Mouse (Mus musculus): ENCODE results near the gene Rcsd1.
A peak's percentile ranks its signal among the peaks of the same experiment; 100 is the strongest.

Rcsd1 gene

DNA sequence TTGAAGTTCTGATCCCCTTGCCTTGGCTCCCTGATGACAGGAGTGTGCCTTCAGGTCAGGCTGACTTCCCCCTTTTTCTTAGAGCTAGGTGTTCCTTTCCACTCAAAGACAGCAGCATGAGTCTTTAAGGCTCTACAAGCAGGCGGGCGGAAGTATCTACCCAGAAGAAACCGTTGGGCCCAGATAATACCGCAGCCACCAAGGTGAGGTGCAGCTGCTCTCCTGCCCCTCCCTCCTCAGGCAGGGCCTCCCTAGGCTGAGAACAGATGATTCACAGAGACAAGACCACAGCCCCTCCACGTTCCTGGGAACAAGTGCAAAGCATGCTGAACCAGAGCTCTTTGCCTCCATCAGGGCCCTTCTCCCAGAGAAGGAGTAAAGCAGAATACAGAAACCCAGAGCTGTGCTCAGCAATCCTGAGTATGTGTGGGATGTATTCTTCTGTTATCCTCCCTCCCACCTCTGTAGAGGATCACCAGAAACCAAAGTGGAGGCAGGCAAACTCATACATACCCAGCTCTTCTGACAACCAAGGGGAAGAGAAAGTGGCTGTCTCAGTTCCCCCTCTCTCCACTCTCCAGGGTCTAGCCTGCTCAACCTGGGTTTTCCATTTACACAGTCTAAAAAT is at the start of gene Rcsd1:
Gene Rcsd1, minus strand, starts transcription at position 129 of the 628 bp plus-strand sequence.
- no peak for DNase-seq (ENCODE audit: low spot score)

GRCm38 (mm10) chr1:165755194-165755593 is 45.6 kb upstream of the Rcsd1 start:
- DNase-seq (ENCODE audit: low spot score): no peak

DNA sequence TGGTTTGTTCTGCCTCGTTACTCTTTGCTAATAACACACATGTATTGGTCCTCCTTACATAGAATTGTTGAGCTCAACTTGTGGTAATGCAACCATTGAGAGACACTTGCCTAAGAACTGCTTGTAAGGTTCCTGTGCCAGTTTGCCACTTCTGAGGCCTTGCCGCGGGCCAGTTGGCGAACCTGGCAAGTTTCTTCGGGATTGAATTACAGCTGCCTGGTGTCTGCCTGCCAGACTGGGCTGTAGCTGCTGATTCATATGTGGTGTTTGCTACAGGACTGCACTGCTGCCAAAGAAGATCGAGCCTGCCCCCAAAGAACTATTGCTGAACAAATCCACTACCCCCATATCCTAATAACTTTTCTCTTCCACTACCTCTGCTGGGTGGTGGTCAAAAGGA is 44.6 kb upstream of the Rcsd1 start:
- DNase-seq (ENCODE audit: low spot score): no peak

DNA sequence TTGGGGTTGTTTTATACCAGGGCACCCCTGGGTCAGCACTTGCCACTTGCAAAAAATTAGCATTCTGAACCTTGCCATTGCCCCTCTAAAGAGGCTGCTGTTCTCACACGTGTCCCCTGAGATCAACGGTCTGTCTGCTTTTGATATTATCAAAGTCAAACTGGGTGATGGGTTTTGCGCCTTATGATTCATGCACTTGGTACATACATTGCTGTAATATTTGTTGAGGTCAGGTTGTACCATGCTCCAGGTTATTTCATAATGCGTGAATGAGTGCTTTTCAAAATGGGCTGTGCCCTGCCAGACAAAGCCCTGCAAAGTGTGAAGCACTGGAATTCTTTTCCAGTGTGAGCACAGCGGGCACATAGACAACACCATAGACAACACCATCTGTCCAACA is 42.3 kb upstream of the Rcsd1 start:
- DNase-seq (ENCODE audit: low spot score): no peak

DNA sequence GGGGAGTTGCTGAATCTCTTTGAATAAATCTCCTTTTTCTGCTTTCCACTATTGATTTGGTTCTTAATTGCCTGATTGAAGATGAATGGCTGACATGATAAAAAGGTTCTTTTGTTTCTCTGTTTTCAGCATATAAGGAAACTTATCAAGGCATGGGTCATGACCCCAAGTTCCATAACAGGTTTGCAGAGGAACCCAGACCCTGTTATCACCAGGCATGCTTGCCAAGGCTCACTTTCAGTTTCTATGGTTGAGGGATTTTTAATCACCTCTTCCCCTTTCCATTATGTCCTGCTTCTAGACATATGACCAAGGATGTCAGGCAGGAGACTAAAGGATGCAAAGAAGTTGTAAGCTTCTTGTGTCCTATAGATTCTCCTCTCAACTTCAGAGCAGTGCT is 41.6 kb upstream of the Rcsd1 start:
- no peak for DNase-seq (ENCODE audit: low spot score)

DNA sequence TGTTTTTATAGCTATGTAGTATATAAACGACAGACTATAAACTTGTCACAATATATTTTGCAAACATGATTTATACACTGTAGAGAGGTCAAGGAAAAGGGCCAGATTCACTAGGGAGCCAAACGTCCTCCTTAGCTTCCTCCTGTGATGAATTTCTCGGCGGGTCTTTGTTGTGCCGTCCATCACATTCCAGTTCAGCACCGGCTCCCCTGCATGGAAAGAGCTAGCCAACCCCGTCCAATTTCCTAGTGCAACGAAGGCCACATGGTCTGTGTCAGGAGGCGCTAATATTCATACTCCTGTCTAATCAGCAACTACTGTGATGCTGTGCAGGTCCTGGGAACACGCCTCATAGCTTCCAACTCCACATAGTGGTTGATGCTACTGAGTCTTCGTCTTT is 38.5 kb upstream of the Rcsd1 start:
- DNase-seq (ENCODE audit: low spot score): no peak

DNA sequence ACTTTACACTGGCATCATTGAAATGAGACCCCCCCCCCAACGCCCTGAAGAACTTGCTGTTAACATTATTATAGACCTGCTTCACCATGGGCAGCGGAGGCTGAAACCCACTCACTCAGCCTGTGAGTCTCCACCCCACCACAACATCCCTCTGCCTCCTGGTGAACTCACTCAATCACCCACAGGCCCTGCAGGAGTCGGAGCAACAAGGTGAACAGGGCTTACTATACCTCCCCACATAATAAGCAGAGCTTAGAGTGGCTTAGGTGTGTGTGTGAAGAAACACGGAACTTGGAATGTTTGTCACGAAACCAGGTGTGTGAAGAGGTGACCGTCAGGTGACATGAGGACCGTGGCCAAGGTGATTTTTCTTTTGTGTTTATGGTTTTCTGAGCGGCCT is 32.4 kb upstream of the Rcsd1 start:
- no peak for DNase-seq (ENCODE audit: low spot score)

DNA sequence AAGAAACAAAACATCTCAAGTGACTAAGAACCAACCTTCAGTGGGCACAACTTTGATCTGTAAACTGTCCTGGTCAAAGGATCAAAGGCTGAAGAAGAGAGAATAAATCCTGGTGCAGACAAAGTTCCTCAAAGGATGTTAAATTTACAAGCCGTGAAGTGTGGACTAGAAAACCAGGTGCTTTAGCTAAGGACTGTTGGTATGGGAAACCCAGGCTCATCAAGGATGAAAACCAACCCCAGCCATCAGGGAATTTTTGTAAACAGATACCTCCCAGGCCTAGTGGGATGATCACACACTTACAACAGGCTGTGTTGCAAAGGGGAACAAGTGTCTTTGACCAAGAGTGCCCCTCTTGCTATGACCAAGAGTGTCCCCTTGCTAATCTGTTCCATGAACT is 29.4 kb upstream of the Rcsd1 start:
- DNase-seq (ENCODE audit: low spot score): no peak

DNA sequence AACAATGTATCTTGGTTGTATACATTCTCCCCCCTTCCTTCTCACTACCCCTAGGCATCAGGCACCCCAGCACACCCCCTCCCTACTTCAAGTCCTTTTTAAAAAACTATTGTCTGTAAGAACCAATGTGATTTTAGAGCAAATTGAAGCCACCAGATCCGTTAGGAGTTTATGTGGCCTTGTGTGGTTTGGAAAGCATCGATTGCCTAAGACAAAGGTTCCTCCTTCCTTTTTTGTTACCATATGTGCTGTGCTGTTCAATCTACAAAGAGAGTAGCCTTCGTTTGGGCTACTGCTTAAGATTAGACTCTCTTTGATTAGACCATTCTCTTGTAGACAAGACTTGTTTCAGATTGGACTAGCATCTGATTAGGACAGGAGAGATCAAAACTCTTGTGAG is 28.3 kb upstream of the Rcsd1 start:
- no peak for DNase-seq (ENCODE audit: low spot score)

- no peak for DNase-seq (ENCODE audit: low spot score)
Measured at GRCm38 (mm10) chr1:165737451-165737850, 27.9 kb upstream of the Rcsd1 start.

GRCm38 (mm10) chr1:165735826-165736818 is 26.6 kb upstream of the Rcsd1 start:
- peak; percentile 63 for DNase-seq (ENCODE audit: low spot score)

DNA sequence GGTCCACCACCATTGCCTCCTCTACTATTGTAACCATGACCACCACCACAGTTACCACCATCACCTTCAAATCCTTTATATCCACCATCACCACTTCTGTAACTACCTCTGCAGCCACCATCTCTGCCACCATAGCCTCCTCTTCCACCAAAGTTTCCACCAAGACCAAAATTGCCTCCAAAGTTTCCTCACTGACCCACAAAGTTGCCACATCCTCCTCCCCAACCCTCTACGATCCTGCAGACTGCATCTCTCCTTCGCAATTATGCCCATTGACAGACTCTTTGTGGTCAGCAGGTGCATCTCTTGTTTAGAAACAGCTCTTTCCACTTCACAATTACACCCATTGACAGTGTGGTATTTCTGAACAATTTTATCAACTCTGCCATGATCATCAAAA is 25.3 kb upstream of the Rcsd1 start:
- no peak for DNase-seq (ENCODE audit: low spot score)

DNA sequence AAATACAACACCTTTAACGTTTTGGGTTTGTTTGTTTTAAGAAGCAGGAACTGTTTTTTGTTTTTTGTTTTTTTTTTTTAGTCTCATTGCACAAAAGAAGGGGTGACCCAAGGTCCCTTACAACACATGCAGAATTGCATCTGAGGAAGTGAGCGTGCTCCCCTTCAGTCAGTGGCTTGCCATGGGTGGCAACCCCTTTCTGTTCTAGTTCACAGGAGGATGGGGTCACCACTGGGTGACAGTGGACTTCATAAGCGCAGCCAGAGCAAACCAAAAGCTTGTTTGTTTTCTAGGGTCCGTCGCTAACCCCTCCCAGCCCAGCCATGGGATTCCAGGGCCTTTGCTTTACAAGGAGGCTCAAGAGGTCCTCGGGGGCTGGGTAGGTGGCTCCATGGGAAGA is 22.0 kb upstream of the Rcsd1 start:
- DNase-seq (ENCODE audit: low spot score): no peak

DNA sequence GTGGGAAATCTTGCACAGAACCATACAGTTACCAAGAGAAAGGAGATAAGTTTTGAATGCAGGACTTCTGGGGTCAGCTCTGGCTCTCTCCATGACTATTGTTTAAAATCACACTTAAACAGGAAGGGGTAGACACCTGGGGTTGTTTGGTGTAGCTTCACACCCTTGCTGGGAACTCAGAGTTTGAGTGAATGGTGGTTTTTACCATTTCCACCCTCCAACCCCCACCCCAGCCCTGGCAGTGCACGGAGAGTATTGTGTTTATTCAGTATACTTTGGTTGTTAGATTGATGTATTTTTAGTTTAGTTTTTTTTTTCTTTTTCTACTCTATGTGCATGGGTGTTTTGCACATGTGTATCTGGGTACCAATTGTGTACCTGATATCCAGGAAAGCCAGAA is 20.6 kb upstream of the Rcsd1 start:
- no peak for DNase-seq (ENCODE audit: low spot score)

GRCm38 (mm10) chr1:165728057-165728639 is 18.6 kb upstream of the Rcsd1 start:
- DNase-seq (ENCODE audit: low spot score): no peak

DNA sequence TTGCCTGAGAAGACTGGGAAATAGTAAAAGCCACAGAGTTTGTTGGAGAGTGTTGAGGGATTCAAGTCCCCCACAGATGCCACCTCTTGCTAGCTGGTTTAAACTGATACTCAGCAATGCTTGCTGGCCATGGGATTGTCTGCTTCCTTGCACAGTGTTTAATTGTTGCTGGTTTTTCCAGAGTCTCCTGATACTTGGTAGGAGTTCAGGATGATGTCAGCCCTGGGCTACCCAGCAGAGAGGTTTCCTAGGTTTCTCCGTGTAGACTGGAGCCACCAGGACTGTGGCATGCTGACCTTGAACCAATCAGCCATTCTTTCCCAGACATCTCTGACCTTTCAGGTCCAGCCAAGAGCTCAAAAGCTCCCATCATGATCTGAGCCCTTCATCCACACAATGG is 17.4 kb upstream of the Rcsd1 start:
- DNase-seq (ENCODE audit: low spot score): no peak

- DNase-seq (ENCODE audit: low spot score): no peak
Measured at GRCm38 (mm10) chr1:165725039-165725644, 15.6 kb upstream of the Rcsd1 start.

GRCm38 (mm10) chr1:165724219-165725033 is 14.9 kb upstream of the Rcsd1 start:
- no peak for DNase-seq (ENCODE audit: low spot score)

DNA sequence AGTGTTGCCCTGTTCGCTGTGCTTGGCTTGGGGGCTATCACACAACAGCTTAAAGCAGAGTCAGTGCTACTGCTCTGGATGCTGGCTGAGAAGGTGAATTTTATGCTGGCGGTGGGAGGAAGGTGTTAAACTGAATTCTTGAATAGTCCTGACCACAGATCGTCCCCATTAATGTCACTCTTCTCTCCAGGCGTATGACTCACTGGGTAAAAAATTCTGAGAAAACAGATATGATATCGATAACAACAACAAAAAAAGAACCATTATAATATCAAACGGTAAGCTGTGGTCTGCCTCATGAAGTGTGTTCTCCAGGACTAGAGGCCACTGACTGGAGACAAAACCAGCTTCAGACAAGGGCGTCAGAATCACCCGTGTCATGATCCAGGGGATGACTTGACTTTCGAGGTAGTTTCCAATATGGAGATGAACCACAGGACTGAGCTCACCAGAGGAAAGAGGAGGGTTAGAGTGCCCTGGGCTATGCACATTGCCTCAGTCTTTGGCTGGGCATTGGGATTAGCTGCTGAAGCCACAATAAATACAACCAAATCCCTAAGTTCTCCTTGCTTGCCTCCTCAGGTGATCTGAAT is 13.1 kb upstream of the Rcsd1 start:
- no peak for DNase-seq (ENCODE audit: low spot score)

GRCm38 (mm10) chr1:165718543-165719105 is 9.1 kb upstream of the Rcsd1 start:
- no peak for DNase-seq (ENCODE audit: low spot score)

Data from ovary, postnatal 10 days (tissue).